Mouse (Mus musculus) large intestine, adult 2 months (tissue): Measurements from ENCODE around the gene Micu1. TPM values are rescaled to one million over a fixed set of nuclear protein-coding genes. Genes with fewer than 3 reads are reported as not detected.

Source experiments
- DNase-seq: peaks from one replicate; pipeline ENCODE4 v3.0.0-alpha.2; 2012; ENCODE audit warnings: low read depth, low spot score
- WGBS: fragments of 180-500 bp; shearing (Covaris S2); methylation state at CpG from one replicate; pipeline ENCODE4 v1.1.7; 2018; 5-methylcytosine and 5-hydroxymethylcytosine counted together
- polyA plus RNA-seq: library from polyadenylated mRNA; depleted of rRNA; stranded (reverse); fragments of >200 nt; gene quantifications from 2 replicates; pipeline ENCODE4 v1.2.3, GENCODE M21; 2012; rRNA removed

Gene Micu1
- polyA plus RNA-seq, 1 experiment = 128 TPM

- 10% methylated on average over 25 of the region's 25 CpGs for WGBS
- DNase-seq = no peak
Measured at GRCm38 (mm10) chr10:59911561-59912198, 209.4 kb downstream of the Micu1 start.

Other genes with a start within 250 kb of the Micu1 start
- gene Gm10322, start 86.4 kb upstream of the Micu1 start, polyA plus RNA-seq = not detected in 2 replicates
- 61.8 and 86.4 TPM in 2 replicates for gene Mcu, start 85.8 kb upstream of the Micu1 start, polyA plus RNA-seq
- gene Dnajb12, start 177.1 kb downstream of the Micu1 start, polyA plus RNA-seq = 49.2 and 63.1 TPM in 2 replicates
- gene Ddit4, start 249.4 kb downstream of the Micu1 start, polyA plus RNA-seq = 28.2 and 37.7 TPM in 2 replicates